Mouse (Mus musculus) E14TG2a.4 (cell line): ENCODE measurements around the gene Sstr2.

Source experiments
- CTCF ChIP-seq: conservative IDR thresholded peaks from 2 replicates; pipeline ENCODE4 v1.5.1; 2014; ENCODE audit warnings: low read length
- NANOG ChIP-seq: IDR thresholded peaks from 2 replicates; pipeline ENCODE4 v1.6.1; 2014; ENCODE audit warnings: borderline replicate concordance, low read length, mixed read lengths
- POU5F1 ChIP-seq: IDR thresholded peaks from 2 replicates; pipeline ENCODE4 v1.6.1; 2014; ENCODE audit warnings: low read length, borderline replicate concordance

DNA sequence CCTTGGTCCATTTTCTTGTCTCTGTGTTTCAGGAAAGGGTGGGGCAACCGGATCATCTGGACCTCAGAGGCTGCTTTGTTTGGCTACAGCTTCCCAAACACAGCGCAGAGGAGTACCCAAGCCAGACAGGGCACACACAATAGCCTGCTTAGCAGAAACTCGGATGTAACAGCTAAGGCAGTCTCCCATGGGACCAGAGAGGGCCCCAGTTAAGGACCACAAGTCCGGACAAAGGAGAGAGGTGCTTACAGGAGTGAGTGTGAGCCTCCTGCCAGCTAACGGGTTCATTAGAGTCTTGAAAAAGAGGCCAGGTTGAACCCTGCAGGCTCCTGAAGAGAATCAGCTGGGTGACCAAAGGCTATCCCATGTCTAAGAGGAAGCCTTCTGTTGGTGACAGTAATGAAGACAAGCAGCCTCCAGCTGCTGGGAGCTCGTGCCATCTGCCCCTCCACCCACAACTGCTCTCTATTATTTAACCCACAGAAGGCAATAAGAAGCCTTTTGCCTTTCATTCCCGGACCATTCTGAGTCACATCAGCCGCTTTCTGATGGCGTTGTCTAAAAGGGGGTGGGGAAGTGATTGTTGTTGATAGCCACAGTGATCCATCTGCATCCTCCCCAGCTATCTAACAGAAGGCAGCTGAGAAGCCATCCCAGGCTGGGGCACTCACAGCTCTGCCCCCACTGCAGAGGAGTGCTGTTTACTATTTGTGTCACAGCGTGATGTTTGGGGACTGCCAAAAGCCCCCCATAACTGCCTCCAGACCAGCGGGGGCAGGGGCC, 35.1 kb upstream of the Sstr2 start:
- no peak for TF ChIP-seq CTCF
- TF ChIP-seq POU5F1, result no peak
- TF ChIP-seq NANOG, result no peak
